Mouse (Mus musculus): ENCODE measurements at regions not wholly inside any gene's neighbourhood (a gene's known extent, or its start where the extent isn't known, plus 50 kb on each side); places are given as distances from the start of the nearest gene placed in this dataset.
A peak's percentile ranks its signal among the peaks of the same experiment; 100 is the strongest.

DNA sequence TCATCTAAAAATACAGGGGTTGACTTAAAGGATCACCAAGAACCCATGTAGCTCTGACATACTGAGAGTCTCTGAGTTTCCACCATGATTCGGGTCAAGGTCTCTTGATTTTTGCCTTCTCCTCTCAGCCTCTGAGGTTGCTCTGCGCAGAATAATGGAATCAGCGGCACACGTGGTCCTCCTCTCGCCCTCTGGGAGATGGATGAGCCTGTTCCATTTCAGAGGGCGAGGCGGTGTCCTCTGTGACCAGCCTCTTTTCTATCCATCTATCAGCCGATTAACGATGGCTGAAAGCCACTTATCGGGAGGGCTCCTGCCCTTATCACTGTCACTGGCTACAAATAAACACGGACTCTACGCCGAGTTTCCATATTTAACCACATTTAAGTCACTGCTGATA lies 124.6 kb upstream of the Pax6 start:
- DNase-seq, result no peak

DNA sequence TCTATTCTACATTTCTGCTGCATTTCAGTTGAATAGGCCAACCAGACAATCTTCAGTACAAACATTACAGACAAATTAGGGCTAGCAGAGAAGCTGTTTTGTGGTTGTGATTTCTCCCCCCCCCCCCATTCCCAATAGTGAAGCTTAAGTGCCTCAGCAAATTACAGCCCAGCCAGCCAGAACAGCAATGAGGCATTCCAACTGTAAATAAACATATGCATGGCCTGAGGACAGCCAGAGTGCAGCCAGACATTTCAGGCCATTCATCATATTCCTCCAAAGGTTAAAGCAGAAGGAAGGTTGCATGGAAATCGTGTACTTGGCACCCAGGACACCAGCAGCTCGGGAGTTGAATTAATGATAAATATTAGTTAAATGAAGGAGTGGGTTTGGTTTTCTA lies 116.6 kb upstream of the Pax6 start:
- no peak for DNase-seq

DNA sequence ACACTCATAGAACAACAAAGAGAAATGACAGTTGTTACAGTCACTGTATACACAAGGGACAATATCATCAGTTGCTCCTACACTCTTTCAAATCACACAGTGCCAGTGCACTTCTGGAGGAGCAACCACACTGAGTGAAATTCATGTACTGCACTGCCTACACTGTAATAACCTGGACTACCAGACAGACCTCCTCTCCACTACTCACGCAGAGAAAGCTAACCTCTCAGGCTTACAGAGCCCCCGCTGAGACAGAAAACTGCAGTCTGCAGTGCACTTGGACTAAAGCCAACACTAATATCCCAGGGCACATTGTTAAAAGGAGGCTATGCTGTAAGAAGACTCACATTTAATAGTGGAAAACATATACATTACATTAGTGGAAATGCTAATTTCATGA lies 81.9 kb upstream of the Pax6 start:
- no peak for DNase-seq

DNA sequence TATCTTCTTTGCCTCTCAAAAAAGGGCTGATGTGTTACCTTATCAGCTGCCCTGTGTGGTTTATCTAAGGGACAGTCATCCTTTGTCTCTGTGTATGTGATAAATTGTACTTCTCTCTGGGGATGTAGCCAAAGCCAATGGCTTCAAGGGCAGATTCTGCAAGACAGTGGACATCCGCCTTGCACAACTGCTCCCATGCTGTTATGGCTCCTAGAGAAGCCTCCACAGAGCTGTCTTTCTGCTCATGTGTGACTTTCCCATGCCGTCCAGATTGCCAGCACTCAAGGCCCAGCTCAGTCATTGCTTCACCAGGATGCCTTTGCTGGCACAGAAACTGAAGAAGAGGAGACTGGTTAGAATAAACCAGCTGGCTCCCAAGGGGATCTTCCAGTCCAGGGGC lies 74.6 kb upstream of the Pax6 start:
- no peak for DNase-seq

DNA sequence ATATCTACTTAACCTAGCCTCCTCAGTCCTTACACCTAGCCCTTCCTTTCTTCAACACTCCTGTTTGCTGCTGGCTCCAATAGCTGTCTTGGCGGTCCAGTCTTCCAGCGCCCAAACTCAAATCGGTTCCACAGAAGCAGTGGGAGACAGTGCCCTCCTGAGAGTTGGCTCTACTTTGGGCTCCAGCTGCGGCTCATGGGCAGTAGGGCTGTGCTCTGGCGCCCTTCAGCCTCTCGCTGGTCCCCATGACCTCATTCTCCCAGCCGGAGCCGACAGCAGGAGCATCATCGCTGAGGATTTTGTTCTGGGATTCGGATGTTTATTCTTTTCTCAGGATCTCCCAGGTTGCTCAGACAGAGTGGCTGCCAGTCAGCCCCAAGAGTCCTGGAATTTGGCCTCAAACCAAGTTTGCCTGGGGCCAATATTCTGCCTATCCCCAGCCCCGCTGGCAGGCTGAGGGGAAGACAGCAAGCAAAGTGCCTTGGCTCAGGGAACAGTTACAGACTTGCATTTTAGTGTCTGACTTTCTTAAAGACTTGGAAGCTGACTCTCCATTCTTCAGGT lies 64.1 kb upstream of the Pax6 start:
- no peak for DNase-seq

DNA sequence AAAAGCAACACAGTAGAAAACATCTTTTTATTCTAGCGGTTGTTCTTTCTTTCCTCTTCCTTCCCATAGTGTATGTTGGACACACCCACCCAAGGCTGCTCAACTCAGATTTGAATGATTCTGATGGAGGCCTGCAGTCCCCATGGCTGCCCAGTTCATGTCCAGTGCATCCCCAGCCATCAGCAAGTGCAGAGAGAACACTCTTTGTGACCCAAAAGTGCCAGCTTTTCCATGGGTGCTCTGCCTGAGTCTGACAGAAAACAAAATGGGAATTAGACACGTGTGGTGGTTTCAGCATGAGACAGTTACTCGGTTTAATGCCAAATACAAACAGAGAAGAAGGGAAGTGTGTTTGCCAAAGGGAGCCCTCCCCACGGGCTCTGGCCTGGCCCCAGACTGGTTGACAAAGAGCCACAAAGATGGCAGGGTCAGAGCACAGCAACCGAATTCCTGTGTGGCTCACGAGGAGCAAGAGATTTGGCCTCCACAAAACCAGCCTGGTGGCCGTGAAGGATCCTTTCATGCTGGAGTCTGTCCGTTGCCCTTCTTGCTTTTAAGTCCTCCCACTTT lies 60.6 kb upstream of the Pax6 start:
- DNase-seq, result peak; percentile 47

DNA sequence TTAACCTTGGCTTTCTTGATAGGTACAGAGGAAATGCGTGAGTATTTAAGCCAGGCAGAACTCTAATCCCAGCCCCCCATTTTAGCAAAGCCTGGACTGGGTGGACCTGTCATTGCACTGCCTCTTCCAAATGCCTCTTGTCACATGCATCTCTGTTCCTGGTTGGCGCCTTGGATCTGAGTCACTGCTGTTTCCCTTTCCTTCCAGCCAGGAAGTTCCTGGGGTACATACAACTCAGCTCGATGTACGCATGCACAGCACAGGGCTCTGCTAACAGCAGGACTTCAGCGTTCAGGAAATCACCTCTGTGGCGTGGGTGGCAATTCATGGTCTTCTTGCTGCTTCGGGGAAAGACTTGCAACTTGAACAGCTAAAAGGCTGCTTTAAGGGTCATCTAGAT lies 59.9 kb upstream of the Pax6 start:
- no peak for DNase-seq

DNA sequence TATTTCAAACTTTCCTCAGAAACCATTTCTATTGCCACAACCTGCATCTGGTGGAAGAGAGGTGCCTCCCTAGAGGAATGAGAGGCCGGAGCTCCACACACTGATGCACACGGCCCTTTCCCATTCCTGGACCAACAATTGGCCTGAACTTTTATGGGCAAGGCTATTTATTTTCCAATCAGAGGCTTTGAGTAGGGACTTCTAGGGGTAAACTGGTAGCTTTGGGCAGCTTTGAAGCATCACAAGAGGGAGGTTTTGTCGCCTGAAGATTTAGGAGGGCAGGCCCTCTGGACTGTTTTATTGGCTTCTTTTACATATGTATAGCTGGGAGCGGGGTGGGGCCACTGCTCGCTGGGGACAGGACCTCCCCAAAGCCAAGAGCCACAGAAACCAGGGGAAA lies 57.7 kb upstream of the Pax6 start:
- DNase-seq, result no peak

DNA sequence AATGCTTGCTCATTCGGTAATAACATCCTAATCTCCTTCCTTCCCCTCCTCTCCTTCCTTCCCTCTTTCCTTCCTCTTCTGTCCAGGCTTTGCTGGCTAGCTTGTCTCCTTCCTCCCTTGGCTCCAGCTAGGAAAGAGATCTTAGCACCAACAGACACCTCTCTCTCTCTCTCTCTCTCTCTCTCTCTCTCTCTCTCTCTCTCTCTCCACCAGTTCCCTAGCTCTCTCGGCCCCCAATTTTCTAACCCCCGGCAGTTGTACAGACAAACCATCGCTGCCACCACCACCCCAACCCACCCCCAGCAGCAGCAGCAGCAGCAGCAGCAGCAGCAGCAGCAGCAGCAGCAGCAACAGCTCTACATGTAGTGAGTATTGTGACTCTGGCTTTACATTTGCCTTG lies 57.0 kb upstream of the Pax6 start:
- DNase-seq, result no peak

DNA sequence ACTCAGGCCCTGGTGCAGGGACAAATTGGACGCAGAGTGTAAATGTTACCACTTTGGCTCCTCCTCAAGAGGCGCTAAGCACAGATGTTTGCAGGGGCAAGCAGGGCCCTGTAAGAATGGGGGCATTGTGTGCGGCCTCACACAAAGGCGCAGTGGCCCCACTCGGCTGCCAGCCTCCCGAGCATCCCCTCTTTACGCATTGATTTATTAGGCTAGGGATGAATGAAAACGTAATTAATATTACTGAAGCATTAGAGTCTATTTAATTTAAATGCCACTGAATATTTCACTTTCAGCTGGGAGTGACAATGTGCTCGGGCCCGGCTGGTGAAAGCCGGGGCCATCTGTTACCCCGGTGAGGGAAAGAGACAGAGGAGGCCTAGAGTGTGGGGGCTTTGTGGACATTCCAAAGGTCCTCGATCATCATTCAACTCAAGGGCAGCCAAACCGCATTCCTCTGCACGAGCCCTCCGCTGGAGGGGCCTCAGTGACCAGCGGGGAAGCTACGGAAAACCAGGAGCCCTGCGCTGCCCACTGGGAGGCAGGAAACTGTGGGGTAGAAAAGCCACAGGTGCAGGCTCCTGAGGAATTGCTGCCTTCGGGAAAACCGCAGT lies 56.5 kb upstream of the Pax6 start:
- peak; percentile 14 for DNase-seq

DNA sequence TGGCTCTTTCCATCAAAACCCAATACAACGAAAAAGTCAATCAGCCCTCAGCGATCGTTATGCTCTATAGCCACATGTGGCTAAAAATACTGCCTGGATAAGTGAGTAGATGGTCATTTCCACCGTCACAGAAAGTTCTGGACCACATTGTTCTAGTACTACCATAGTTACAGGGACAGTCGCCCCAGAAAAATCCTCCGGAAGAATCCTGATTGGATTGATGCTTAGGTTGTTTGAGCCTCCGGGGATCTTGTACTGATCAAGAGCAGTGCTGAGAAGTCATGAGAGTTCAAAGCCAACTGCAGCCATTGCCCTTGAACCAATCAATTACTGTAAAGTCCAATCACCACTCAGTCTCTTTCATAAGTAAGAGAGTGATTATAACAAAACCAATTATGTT lies 56.0 kb upstream of the Pax6 start:
- DNase-seq, result no peak

DNA sequence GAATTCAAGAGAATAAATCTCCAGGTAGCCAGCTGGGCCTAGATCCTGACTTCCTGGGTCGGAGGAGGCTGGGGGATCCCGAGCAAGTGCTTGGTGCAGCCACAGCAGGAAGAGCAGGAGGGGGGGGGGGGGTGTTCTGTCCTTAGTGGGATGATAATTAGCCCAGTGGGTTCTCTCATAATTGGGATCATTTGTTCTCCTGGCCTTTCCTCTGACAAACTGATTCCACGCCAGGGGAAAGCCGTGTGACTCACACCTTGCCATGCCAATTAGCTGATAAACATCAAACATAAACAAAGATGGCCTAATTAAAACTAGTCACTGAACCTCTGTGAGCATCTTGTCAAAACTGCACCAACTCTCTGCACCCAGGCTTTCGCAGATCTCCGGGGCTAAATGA lies 55.5 kb upstream of the Pax6 start:
- no peak for DNase-seq

DNA sequence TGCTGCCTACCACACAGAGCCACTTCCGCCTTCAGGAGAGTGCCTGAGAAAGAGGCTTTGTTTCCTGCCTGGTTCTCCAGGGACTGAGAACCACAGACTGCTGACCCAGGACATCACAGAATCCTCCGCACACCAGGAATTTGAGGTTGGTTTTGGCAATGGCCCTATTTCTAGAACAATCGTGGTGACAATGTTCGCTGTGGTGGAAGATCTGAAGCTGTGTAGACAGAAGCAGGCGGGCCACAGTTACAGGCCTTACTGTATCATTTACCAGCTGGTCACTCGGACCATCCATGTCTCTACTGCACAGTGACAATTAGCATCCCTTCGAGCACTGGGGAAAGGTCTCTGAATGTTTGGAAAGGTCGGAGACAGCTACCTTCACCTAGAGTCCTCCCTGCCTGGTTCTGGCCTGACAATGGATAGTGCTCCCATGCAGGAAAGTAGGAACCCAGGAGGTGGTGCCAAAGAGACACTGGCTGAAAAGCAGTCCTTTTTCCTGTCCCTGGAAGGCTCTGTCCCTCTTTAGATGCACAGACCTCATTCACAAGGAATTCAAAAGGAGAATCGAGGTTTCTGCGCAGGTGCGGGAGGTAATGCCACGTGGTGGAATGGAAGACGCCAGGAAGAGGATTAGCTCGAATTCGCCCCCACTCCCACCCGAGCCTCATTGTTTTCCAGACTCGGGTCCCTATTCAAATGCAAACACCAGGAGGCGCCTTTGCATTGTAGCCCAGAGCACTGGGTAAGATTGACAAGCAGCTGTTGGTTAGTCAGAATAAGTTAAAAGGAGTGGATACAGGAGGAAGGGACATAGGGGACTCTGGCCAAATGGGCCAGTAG lies 52.6 kb upstream of the Pax6 start:
- peak; percentile 19 for DNase-seq
